Mouse (Mus musculus): ENCODE data around the gene St3gal3.

DNA sequence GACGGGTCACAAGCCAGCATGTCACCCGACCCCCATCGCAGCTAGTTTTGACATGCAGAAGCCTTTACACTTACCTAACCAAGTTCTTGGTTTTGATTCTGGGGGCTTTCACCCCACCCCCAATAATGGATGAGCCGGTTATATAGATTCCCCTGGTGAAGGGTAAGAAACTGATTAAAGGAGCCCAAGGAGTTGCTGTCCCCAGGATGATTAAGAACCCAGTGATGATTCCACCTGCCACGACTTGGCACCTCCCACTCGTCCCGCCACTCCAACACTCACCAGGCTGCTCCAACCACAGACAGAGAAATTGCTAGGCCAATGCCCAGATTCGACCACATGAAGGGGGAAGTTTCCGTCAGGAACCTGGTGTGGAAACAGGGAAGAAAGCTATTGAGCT lies 248.7 kb downstream of the St3gal3 start:
- no peak for TF ChIP-seq CTCF (IDR thresholded peaks at IDR 0.05; ENCODE audit: low read depth, low read length)
- TF ChIP-seq POLR2AphosphoS5 (IDR thresholded peaks at IDR 0.05; ENCODE audit: insufficient replicate concordance, low read depth, low read length): no peak
- no peak for TF ChIP-seq GATA1 (IDR thresholded peaks at IDR 0.05; ENCODE audit: borderline replicate concordance, low read length)
- TF ChIP-seq TAL1 (conservative IDR thresholded peaks at IDR 0.05; ENCODE audit: low read depth, low read length): no peak

Measured in G1E (cell line).